Mouse (Mus musculus) limb, embryonic 10.5 days (tissue): Measurements from ENCODE around the gene Lin7b. TPM values are rescaled to one million over a fixed set of nuclear protein-coding genes. Genes with fewer than 3 reads are reported as not detected.

Experiments used
- DNase-seq: peaks from one replicate; pipeline ENCODE4 v3.0.0-alpha.2; 2017; ENCODE audit warnings: low spot score
- H3K27ac ChIP-seq: fragments of 300-500 bp; sonication (generic); 2 replicates; pipeline ENCODE4 v1.5.1; 2016; ENCODE audit warnings: mild to moderate bottlenecking
- H3K27me3 ChIP-seq: fragments of 300-500 bp; sonication (generic); 2 replicates; pipeline ENCODE4 v1.6.1; 2016; ENCODE audit warnings: low read depth, mild to moderate bottlenecking; ENCODE audit not compliant: poor library complexity, severe bottlenecking
- H3K36me3 ChIP-seq: fragments of 300-500 bp; sonication (generic); 2 replicates; pipeline ENCODE4 v1.6.1; 2016; ENCODE audit warnings: mild to moderate bottlenecking, moderate library complexity
- H3K4me1 ChIP-seq: fragments of 300-500 bp; sonication (generic); 2 replicates; pipeline ENCODE4 v1.6.1; 2016
- H3K4me3 ChIP-seq: fragments of 300-500 bp; sonication (generic); 2 replicates; pipeline ENCODE4 v1.5.1; 2016; ENCODE audit warnings: mild to moderate bottlenecking, moderate library complexity
- H3K9me3 ChIP-seq: fragments of 300-500 bp; sonication (generic); replicated peaks from 2 replicates; pipeline ENCODE4 v1.6.1; 2016; ENCODE audit warnings: mild to moderate bottlenecking
- WGBS: fragments of 180-500 bp; shearing (Covaris S2); methylation state at CpG from one replicate; pipeline ENCODE4 v1.1.7; 2016; 5-methylcytosine and 5-hydroxymethylcytosine counted together
- polyA plus RNA-seq: library from polyadenylated mRNA; unstranded; fragments of >200 nt; fragmentation: Nextera tagmentation; extraction: Ambion mirVana; gene quantifications from 2 replicates; pipeline ENCODE4 v1.2.1, GENCODE M21; 2016

Gene Lin7b
- polyA plus RNA-seq = 0.40 and 0.64 TPM in 2 replicates

DNA sequence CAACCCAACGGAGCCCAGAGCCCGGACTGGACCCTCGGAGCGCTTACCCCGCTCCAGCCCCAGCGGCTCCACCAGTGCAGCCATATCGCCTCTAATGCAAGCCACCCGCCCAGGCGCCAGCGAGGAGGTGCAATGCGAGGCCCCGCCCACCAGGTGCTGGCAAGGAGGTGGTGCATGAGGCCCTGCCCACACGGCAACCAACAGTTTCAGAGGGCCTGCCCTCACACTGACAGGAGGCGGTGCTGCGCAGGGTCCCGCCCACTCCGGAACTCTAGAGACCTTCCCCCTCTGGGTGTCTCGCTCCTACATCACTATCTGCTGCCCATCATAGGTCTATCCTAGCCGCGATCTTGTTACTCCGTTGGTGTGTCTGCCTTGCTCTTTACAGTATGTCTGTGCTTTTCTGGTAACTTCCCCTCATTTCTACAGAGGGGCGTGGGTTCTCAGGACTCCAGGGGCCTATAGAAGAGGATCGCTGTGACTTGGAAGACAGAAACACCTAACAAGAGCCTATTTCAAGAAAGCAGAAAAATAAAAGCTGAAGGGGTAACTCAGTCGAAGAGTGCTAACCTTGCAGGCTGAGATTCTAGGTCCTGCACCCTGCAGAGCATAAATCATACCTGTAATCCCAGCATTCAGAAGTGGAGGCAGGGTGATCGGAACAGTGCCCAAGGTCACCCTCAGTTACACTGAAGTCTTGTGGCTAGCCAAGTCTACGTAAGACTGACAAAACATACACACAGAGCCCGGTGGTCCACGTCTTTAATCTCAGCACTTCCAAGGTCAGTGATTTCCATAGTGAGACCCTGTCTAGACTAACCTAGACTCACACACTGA is at the start of gene Lin7b:
Gene Lin7b, minus strand, starts transcription at position 109 of the 837 bp plus-strand sequence.
- Histone ChIP-seq H3K4me1 (peaks cover 42% of the 10 kb centered on the region), H3K9me3 (no peaks in the 10 kb centered on the region), H3K36me3 (peaks cover 42% of the 10 kb centered on the region), H3K27me3 (peaks cover 39% of the 10 kb centered on the region), H3K4me3 (peak within 1 kb of the TSS; percentile 62), H3K27ac (peak within 1 kb of the TSS; percentile 56; the same call in 1 of the 2 replicates)
- WGBS = 11% methylated on average over 28 of the region's 28 CpGs
- peak; percentile 91 for DNase-seq

DNA sequence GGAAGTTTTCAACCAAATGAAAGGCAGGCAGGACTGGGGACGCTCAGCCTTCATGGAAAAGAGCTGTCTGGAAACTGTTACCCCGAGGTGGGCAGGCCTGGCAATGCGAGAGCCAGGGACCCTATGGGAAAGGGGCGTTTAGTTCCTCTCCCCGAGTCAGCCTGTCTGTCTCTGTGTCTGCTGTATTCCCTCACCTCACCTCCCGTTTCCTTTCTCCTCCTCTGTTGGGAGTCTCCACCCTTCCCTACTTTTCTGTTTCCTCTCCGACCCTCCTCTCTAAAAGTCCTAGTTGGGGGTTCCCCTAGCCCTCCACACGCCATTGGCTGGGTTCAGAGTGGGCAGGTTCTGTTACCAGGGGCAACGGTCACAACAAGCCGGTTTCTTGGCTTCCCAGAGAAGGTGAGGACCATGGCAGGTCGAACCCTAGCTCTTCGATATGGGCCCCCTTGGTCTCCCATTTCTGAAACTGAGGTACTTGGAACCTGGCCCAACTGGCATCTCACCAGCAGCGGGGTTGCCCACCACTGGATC is 47.6 kb upstream of the Lin7b start:
- Histone ChIP-seq H3K4me3 (peak overlapping the region; percentile 16; the same call in 1 of the 2 replicates), H3K27ac (no peak overlapping the region), H3K4me1 (peaks cover 48% of the 10 kb centered on the region), H3K9me3 (no peaks in the 10 kb centered on the region), H3K36me3 (peaks cover 26% of the 10 kb centered on the region), H3K27me3 (peaks cover 92% of the 10 kb centered on the region)
- WGBS = 10% methylated on average over 13 of the region's 13 CpGs
- DNase-seq = no peak

DNA sequence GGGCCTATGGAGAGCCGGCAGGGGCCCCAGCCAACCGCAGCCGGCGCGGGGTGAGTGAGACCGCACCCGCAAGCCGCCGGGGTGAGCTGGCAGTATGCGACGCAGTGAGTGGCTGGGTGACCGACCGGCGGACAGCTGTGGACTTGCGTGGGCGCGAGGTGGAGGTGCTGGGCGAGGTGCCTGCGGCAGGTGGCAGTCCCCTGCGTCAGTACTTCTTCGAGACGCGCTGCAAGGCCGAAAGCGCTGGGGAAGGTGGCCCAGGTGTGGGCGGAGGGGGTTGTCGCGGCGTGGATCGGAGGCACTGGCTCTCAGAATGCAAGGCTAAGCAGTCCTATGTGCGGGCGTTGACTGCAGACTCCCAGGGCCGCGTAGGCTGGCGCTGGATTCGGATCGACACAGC is 45.3 kb upstream of the Lin7b start:
- Histone ChIP-seq H3K27ac (peak overlapping the region; percentile 57; the same call in 1 of the 2 replicates), H3K4me1 (peaks cover 47% of the 10 kb centered on the region), H3K9me3 (no peaks in the 10 kb centered on the region), H3K36me3 (peaks cover 3% of the 10 kb centered on the region), H3K27me3 (peaks cover 100% of the 10 kb centered on the region), H3K4me3 (peak overlapping the region; percentile 28)
- no peak for DNase-seq
- WGBS = 11% methylated on average over 37 of the region's 37 CpGs

DNA sequence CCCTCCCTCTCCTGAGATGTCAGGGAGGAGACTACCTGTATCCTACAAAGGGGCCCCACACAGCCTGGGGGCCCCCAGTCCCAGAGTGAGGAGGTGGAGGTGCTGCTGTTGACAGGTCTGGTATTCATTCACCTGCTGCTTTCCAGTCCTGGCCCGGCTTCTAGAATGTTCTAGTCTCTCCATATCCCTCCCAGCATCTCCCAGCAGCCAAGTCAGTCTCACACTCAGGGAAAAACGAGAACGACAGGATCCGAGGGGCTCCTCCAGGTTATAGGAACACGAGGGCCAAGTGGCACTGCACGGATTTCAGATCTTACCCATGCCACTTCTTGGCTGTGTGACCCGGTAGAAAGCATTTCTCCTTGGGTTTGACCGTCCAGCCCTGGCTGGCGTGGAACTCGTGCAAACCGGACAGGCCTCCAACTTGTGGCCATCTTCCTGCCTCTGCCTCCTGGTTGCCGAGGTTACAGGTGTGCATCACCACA is 44.4 kb upstream of the Lin7b start:
- Histone ChIP-seq H3K27me3 (peaks cover 100% of the 10 kb centered on the region), H3K36me3 (no peaks in the 10 kb centered on the region), H3K4me1 (peaks cover 39% of the 10 kb centered on the region), H3K9me3 (no peaks in the 10 kb centered on the region), H3K4me3 (no peak overlapping the region), H3K27ac (no peak overlapping the region)
- no peak for DNase-seq
- WGBS = 37% methylated on average over 12 of the region's 12 CpGs

DNA sequence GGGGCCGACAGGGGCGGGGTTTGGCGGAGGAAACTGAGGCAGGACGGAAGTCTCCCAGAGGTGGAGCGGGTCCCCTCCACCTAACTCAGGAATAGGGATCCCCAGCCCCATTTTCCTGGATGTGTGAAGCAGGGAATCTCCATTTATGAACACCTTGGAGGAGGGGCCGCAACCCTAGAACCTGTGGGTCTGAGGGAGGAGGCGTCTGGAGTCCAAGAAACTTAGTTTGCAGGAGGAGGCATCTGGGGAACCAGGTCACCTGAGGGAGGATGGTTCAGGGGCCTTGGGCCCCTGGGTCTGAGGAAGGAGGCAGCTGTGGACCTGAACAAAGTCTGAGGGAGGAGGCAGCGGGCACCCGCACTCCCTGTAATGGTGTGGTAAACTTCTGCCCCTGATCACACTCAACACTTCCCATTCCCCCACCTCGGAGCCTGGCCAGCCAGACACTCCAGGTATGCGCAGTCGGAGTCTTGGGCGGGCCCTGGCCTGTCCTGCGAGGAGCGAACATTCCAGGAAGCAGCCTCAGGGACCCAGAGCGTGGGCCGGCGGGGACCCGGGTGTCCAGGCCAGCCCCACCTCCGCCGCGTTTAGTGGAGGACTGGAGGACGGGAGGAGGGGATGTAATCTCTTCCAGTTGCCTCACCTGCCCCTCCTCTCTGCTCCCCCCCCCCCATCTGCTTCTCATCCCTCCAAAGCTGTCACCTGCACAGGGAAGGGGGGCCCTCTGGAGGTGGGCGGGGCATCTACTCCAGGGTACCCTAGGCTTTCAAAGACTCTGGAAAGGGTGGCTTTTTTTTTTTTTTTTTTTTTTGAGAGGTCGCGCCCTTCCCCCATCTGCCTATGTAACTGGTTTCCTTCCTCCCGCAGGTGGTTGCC is 43.7 kb upstream of the Lin7b start:
- Histone ChIP-seq H3K27ac (peak overlapping the region; percentile 76), H3K4me3 (peak overlapping the region; percentile 67), H3K9me3 (no peaks in the 10 kb centered on the region), H3K36me3 (no peaks in the 10 kb centered on the region), H3K27me3 (peaks cover 100% of the 10 kb centered on the region), H3K4me1 (peaks cover 37% of the 10 kb centered on the region)
- DNase-seq = peak; percentile 60
- 2% methylated on average over 27 of the region's 27 CpGs for WGBS

DNA sequence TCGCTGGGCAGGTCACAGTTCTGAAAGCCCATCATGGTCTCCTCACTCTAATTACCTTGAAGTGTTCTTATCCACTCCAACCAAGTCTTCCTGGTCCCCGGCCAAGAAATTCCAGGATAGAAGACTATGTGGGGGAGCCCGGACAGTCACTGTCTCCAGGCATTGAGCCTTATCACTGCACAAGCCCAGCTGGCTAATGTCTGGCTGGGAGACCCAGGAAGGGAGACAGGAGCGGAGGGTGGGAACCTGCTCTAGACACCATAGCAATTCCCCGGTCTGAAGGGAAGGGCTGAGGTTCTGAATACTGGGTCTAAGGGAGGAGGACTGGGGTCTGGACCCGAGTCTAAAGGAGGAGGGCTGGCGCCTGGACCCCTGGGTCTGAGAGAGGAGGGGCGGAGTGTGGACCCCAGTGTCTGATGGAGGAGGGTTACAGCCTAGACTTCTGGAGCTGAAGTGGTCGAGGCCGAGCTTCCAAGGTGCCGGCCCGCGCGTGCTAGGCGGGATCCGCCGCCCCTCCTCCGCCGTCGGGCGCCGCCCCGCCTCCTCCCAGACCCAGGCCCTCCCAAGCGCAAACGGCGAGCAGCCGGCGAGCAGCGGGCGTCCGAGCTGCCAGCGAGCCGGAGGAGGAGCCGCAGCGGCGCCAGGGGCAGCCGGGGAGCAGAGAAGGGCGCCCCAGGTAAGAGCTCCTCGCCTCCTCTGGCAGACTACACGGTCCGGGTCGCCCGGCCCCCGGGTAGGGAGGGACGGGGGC is 42.9 kb upstream of the Lin7b start, which contains the start of gene Ntf5:
Gene Ntf5, plus strand, starts transcription at position 583 of the 751 bp plus-strand sequence.
- WGBS = 2% methylated on average over 45 of the region's 45 CpGs
- H3K4me3 ChIP-seq = peak within 1 kb of the TSS; percentile 67
- H3K4me1 ChIP-seq = peaks cover 36% of the 10 kb centered on the region
- peaks cover 100% of the 10 kb centered on the region for H3K27me3 ChIP-seq
- DNase-seq = peak; percentile 72
- peak within 1 kb of the TSS; percentile 76 for H3K27ac ChIP-seq
- H3K9me3 ChIP-seq = no peaks in the 10 kb centered on the region
- no peaks in the 10 kb centered on the region for H3K36me3 ChIP-seq

DNA sequence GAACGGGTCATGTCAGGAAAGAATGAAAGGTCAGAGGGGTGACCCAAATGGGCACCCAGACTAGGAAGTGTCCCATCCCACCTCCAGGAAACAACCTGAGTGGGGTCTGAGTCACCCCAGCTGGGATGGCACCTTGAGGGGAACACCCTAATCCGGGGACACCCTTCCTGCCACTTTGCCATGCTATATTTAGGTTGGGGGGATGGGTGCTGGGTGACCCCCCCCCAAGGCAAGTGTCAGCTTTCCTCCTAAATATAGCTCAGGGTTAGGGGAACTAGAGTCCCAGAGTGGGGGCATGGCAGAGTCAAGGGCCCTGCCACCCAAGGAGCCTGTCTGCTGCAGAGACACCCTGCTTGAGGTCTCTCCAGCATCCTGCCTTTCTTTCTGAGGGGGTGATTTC is 42.0 kb upstream of the Lin7b start:
- no peak for DNase-seq
- Histone ChIP-seq H3K36me3 (no peaks in the 10 kb centered on the region), H3K4me3 (no peak overlapping the region), H3K4me1 (peaks cover 27% of the 10 kb centered on the region), H3K27me3 (peaks cover 100% of the 10 kb centered on the region), H3K27ac (no peak overlapping the region), H3K9me3 (no peaks in the 10 kb centered on the region)
- 84% methylated on average over 2 of the region's 2 CpGs for WGBS

DNA sequence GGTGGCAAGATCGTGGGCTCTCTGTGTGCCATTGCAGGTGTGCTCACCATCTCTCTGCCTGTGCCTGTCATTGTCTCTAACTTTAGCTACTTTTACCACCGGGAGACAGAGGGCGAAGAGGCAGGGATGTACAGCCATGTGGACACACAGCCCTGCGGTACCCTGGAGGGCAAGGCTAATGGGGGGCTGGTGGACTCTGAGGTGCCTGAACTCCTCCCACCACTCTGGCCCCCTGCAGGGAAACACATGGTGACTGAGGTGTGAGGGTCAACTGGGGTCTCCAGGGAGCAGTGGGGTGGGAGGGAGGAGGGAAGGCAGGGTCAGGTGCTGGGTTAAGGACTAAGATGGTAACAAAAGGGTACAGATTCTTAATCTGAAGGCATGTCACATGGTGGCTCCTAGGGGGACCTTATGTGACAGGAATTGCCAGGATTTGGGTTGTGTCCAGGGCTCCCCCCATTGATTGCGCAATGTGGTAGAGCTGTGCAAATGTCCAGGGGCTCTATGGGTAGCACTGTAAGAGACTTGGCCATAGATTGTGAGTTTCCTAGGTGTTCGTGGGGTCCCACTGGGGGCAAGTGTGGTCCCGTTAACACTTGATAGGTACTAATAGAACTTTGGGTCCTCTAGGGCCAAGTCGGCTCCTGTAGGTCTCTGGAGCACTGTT is 39.2 kb upstream of the Lin7b start:
- H3K4me1 ChIP-seq = peaks cover 25% of the 10 kb centered on the region
- no peak for DNase-seq
- WGBS = 87% methylated on average over 8 of the region's 8 CpGs
- H3K27me3 ChIP-seq = peaks cover 99% of the 10 kb centered on the region
- H3K27ac ChIP-seq = no peak overlapping the region
- no peak overlapping the region for H3K4me3 ChIP-seq
- no peaks in the 10 kb centered on the region for H3K9me3 ChIP-seq
- H3K36me3 ChIP-seq = no peaks in the 10 kb centered on the region

DNA sequence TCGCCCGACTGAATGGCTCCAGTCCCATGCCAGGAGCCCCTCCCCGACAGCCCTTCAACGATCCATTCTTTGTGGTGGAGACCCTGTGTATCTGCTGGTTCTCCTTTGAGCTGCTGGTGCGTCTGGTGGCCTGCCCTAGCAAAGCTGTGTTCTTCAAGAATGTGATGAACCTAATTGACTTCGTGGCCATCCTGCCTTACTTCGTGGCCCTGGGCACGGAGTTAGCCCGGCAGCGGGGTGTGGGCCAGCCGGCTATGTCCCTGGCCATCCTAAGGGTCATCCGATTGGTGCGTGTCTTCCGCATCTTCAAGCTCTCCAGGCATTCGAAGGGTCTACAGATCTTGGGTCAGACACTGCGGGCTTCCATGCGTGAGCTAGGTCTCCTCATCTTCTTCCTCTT is 38.6 kb upstream of the Lin7b start:
- peaks cover 93% of the 10 kb centered on the region for H3K27me3 ChIP-seq
- DNase-seq = no peak
- 89% methylated on average over 17 of the region's 17 CpGs for WGBS
- peaks cover 18% of the 10 kb centered on the region for H3K4me1 ChIP-seq
- no peak overlapping the region for H3K27ac ChIP-seq
- H3K4me3 ChIP-seq = no peak overlapping the region
- no peaks in the 10 kb centered on the region for H3K36me3 ChIP-seq
- H3K9me3 ChIP-seq = no peaks in the 10 kb centered on the region

DNA sequence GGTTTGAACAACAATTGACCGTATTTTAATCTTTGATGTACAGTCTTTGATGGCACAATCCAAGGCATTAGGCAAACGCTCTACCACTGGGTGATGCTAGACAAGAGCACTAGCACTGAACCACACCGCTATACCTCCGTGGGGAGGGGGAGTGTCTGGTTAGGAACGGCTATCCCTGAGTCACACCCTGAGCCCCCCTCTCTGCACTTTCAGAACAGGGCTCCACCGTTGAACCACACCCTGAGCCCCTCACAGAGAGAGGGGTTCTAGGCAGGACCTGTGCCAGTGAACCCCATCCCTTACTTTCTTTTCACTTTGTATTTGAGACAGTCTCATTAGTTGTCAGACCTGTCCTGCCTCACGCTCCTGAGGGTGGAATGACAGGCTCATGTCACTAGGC is 38.0 kb upstream of the Lin7b start:
- no peak for DNase-seq
- WGBS = 75% methylated on average over 7 of the region's 7 CpGs
- H3K4me3 ChIP-seq = no peak overlapping the region

DNA sequence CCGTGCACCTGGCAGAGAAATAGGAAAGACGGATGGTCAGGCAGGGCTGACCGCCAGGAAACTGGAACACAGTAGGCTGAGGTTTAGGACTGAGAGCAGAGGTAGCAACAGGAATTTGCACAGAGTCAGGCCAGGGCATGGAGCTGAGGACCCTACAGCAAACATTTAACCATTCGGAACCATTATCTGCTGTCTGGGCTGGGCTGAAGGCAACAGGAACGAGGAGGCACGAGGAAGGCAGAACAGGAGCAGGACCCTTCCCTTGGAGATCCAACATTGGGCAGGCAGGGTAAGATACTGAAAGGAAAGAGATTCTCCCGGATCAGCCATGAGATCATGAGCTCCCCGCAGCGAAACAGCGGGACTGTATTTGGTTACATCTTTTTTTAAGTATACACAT is 37.5 kb upstream of the Lin7b start:
- H3K4me3 ChIP-seq = no peak overlapping the region
- no peaks in the 10 kb centered on the region for H3K36me3 ChIP-seq
- peaks cover 8% of the 10 kb centered on the region for H3K4me1 ChIP-seq
- DNase-seq = no peak
- H3K27me3 ChIP-seq = peaks cover 81% of the 10 kb centered on the region
- H3K9me3 ChIP-seq = no peaks in the 10 kb centered on the region
- H3K27ac ChIP-seq = no peak overlapping the region
- WGBS = 81% methylated on average over 10 of the region's 10 CpGs

More for the DNA sequence above, 38.0 kb upstream of the Lin7b start:
- Histone ChIP-seq H3K27ac (no peak overlapping the region), H3K4me1 (peaks cover 13% of the 10 kb centered on the region), H3K36me3 (no peaks in the 10 kb centered on the region), H3K9me3 (no peaks in the 10 kb centered on the region), H3K27me3 (peaks cover 87% of the 10 kb centered on the region)
